Mouse (Mus musculus): ENCODE measurements around the gene Gm8857.
"Not testable (repeated sequence)": the region's sequence is repeated elsewhere in the genome, so short reads cannot be mapped to it uniquely, and the experiment has no call there.

Gene Gm8857

DNA sequence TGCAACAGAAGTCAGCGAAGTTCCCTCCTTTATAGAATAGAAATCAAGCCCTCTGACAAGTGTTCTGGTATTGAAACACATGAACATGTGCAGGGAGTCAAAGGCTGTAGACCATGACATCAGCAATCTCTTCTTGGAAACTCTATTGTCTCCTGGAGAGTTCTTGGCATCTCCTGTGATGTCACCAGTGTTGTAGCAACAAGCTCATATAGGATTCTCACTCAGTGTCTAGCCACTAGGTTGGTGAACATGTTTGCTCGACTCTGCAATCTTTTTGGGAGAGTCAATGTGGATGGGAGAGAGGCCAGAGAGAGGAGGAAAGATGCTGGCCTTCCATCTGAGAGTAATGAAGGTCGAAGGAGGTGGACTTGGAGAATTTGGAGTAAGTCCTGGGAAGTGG lies at the start of gene Gm8857, which contains the start of gene Gm8871:
Gene Gm8857, plus strand, starts transcription at position 303 of the 400 bp plus-strand sequence.
Gene Gm8871, plus strand, starts transcription at position 301 of the 400 bp plus-strand sequence.
- not testable (repeated sequence) for DNase-seq (ENCODE audit: low spot score in 2 of 2)

DNA sequence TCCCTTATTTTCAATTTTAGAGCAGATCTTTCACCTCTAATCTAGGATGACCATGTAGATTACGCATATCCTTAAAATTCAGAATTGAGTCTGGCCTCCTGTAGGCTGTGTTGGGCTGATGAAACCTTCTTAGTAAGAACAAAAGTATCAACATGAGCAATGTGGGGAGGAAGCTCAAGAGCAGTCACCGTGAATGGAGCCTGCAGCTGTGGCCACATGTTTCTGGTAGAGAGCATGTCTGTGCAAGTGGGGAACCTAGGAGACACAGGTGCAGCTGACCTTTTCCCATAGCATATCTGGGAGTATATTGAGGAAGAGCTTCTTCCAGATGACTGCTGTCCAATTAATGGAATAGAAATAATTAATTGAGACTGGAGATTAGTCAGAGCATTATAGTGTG lies 5.9 kb downstream of the Gm8857 start:
- DNase-seq (ENCODE audit: low spot score in 2 of 2), result not testable (repeated sequence)

DNA sequence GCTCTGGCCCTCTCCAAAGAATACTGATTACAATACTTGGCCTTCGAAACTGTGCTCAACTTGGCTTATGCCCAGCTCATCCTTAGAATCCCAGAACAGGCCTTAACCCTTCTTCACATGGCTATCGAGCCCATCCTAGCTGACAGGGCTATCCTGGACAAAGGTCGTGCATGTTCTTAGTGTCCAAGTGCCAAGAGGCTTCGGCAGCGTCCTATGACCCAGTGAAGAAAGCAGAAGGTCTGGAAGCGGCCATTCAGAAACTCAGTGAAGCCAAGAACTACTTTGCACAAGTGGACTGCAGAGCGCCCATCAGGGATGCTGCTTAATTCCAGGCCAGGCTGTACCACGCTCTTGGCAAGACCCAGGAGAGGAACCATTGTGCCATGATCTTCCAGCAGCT lies 10.4 kb downstream of the Gm8857 start:
- DNase-seq (ENCODE audit: low spot score in 2 of 2), result not testable (repeated sequence)

Measured in cerebellum, postnatal 4 days (tissue).